Mouse (Mus musculus) heart, postnatal 0 days (tissue): ENCODE data around the gene Plcg2. TPM values are rescaled to one million over a fixed set of nuclear protein-coding genes. Genes with fewer than 3 reads are reported as not detected.

Experiments used
- ATAC-seq: fragments of 200-750 bp; cut with Nextera tagmentation; 2 replicates; pipeline ENCODE4 v1.8.0; 2017; ENCODE audit warnings: low read depth, moderate number of reproducible peaks, moderate library complexity; ENCODE audit not compliant: insufficient read depth
- DNase-seq: peaks from one replicate; pipeline ENCODE4 v3.0.0-alpha.2; 2016; ENCODE audit warnings: low spot score
- H3K27ac ChIP-seq: fragments of 300-500 bp; sonication (generic); 2 replicates; pipeline ENCODE4 v1.5.1; 2014; ENCODE audit warnings: low read depth, mild to moderate bottlenecking
- H3K27me3 ChIP-seq: fragments of 300-500 bp; sonication (generic); 2 replicates; pipeline ENCODE4 v1.6.1; 2014; ENCODE audit warnings: low read length, mixed read lengths; ENCODE audit not compliant: control insufficient read depth, insufficient read depth
- H3K36me3 ChIP-seq: fragments of 300-500 bp; sonication (generic); replicated peaks from 2 replicates; pipeline ENCODE4 v1.6.1; 2014; ENCODE audit warnings: low read length, mixed read lengths; ENCODE audit not compliant: control insufficient read depth, insufficient read depth
- H3K4me1 ChIP-seq: fragments of 300-500 bp; sonication (generic); 2 replicates; pipeline ENCODE4 v1.6.1; 2014; ENCODE audit warnings: antibody characterized with exemption; ENCODE audit not compliant: control insufficient read depth, insufficient read depth
- H3K4me2 ChIP-seq: fragments of 300-500 bp; sonication (generic); 2 replicates; pipeline ENCODE4 v1.6.1; 2014; ENCODE audit warnings: low read depth, mild to moderate bottlenecking, low read length, moderate library complexity
- H3K4me3 ChIP-seq: fragments of 300-500 bp; sonication (generic); 2 replicates; pipeline ENCODE4 v1.5.1; 2014; ENCODE audit warnings: low read depth, low read length
- H3K9ac ChIP-seq: fragments of 300-500 bp; sonication (generic); replicated peaks from 2 replicates; pipeline ENCODE4 v1.6.1; 2014; ENCODE audit warnings: low read depth, low read length, mixed read lengths
- H3K9me3 ChIP-seq: fragments of 300-500 bp; sonication (generic); replicated peaks from 2 replicates; pipeline ENCODE4 v1.6.1; 2016; ENCODE audit warnings: low read length; ENCODE audit not compliant: control insufficient read depth
- CTCF ChIP-seq: IDR thresholded peaks from 2 replicates; pipeline ENCODE4 v1.5.1; 2016; ENCODE audit warnings: antibody characterized with exemption, control low read depth, low read depth
- EP300 ChIP-seq: IDR thresholded peaks from 2 replicates; pipeline ENCODE4 v1.6.1; 2016; ENCODE audit warnings: antibody characterized with exemption, low read depth
- WGBS: fragments of 180-500 bp; shearing (Covaris S2); extraction: QIAGEN DNeasy Blood & Tissue Kit; methylation state at CpG from one replicate; pipeline ENCODE4 v1.1.7; 2014; 5-methylcytosine and 5-hydroxymethylcytosine counted together
- polyA plus RNA-seq: library from polyadenylated mRNA; unstranded; fragments of >200 nt; fragmentation: Nextera tagmentation; extraction: Ambion mirVana; gene quantifications from 2 replicates; pipeline ENCODE4 v1.2.1, GENCODE M21; 2015
- total RNA-seq: library from RNA; depleted of rRNA; stranded (reverse); fragments of >200 nt; gene quantifications from 2 replicates; pipeline ENCODE4 v1.2.3, GENCODE M21; 2014; ENCODE audit warnings: low replicate concordance

Plcg2 gene
- total and polyA plus RNA-seq, 2 experiments from 2014 or later = 5.0 to 8.8 TPM

- Histone ChIP-seq H3K36me3 (no peaks in the 10 kb centered on the region), H3K27me3 (no peaks in the 10 kb centered on the region), H3K9me3 (no peaks in the 10 kb centered on the region), H3K27ac (no peak overlapping the region), H3K4me3 (no peak overlapping the region), H3K4me2 (peak overlapping the region; percentile 14), H3K9ac (no peak overlapping the region), H3K4me1 (no peaks in the 10 kb centered on the region)
- ATAC-seq (no peak), DNase-seq (no peak)
- TF ChIP-seq EP300 (no peak), CTCF (no peak)
- WGBS = 43% methylated on average over 16 of the region's 16 CpGs
Observed at GRCm38 (mm10) chr8:117469431-117470341, 28.4 kb upstream of the Plcg2 start.

DNA sequence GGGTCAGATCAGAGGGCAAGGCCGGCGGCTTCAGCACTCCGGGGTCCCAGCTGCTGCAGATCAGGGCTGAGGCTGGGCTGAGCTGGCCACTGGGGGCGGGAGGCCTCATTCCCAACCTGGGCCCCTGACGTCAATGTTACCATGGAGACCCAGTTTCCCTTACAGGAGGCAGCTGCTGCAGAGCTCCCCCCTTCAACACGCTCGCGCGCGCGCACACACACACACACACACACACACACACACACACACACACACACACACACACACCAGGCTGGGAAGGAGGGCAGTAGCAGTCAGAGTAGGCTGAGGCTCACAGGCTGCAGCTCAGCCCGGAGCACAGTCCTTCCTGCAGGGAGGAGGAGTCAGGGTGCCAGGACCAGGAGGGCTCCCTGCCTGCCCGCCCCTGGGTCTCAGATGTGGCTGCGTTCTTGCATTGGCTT, 27.7 kb upstream of the Plcg2 start:
- peak; percentile 75 for ATAC-seq
- Histone ChIP-seq H3K36me3 (no peaks in the 10 kb centered on the region), H3K4me2 (peak overlapping the region; percentile 14), H3K9ac (no peak overlapping the region), H3K4me3 (no peak overlapping the region), H3K27ac (no peak overlapping the region), H3K27me3 (no peaks in the 10 kb centered on the region), H3K9me3 (no peaks in the 10 kb centered on the region), H3K4me1 (no peaks in the 10 kb centered on the region)
- TF ChIP-seq EP300 = no peak
- TF ChIP-seq CTCF = peak; percentile 18; the same call in 1 of the 2 replicates
- under 1% methylated on average over 8 of the region's 14 CpGs for WGBS
- peak; percentile 74 for DNase-seq

DNA sequence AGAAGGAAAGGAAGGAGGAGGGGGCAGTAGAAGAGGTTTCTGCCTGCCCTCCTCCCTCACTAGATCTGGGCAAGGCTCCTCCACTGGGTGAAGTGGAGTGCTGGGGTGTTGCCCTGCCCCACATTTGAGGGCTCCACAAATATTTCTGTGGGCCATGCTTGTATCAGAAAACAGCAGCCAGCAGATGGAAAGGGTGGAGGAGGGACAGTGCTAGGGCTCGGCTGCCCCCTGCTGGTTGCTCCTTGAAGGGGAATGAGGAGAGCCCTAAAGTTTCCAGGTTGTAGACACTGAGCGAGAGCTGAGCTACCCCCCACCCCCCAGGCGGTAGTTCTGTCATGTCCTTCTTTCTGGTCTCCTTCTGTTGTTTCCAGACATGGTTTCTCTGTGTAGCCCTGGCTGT, 26.9 kb upstream of the Plcg2 start:
- WGBS = 12% methylated on average over 3 of the region's 3 CpGs
- no peak overlapping the region for H3K9ac ChIP-seq

DNA sequence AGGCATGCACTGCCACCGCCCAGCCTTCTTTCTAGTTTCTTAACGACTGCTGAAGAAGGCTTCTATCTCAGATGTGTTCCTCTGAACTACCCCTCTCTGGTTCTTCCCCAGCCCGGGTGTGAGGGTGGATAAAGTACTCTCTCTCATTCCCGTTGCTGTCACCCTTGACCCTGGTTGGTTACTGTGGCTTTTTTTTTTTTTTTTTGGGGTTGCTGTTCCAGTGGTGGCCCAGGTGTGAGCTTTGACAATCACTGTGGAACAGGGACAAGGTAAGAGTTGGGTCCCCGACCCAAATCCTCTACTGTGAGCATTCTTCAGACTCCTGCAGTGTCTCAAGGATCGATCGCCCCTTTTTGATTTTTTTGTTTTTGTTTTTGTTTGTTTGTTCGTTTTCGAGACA, 26.4 kb upstream of the Plcg2 start:
- DNase-seq (no peak), ATAC-seq (no peak)
- H3K27ac ChIP-seq = no peak overlapping the region
- no peaks in the 10 kb centered on the region for H3K9me3 ChIP-seq
- TF ChIP-seq CTCF = no peak
- TF ChIP-seq EP300 = no peak
- H3K4me2 ChIP-seq = no peak overlapping the region
- no peak overlapping the region for H3K9ac ChIP-seq
- no peaks in the 10 kb centered on the region for H3K27me3 ChIP-seq
- no peaks in the 10 kb centered on the region for H3K4me1 ChIP-seq
- no peak overlapping the region for H3K4me3 ChIP-seq
- no peaks in the 10 kb centered on the region for H3K36me3 ChIP-seq
- 67% methylated on average over 9 of the region's 9 CpGs for WGBS

More for the DNA sequence above, 26.9 kb upstream of the Plcg2 start:
- DNase-seq = peak; percentile 64
- H3K36me3 ChIP-seq = no peaks in the 10 kb centered on the region
- H3K4me2 ChIP-seq = no peak overlapping the region
- ATAC-seq = peak; percentile 22; the same call in 1 of the 2 replicates
- no peak overlapping the region for H3K27ac ChIP-seq
- H3K27me3 ChIP-seq = no peaks in the 10 kb centered on the region
- H3K9me3 ChIP-seq = no peaks in the 10 kb centered on the region
- TF ChIP-seq EP300 (no peak), CTCF (peak; percentile 76)
- no peaks in the 10 kb centered on the region for H3K4me1 ChIP-seq
- no peak overlapping the region for H3K4me3 ChIP-seq

- TF ChIP-seq EP300 (no peak), CTCF (no peak)
- whole genome bisulfite sequencing = 81% methylated on average over 4 of the region's 4 CpGs
- no peaks in the 10 kb centered on the region for H3K36me3 ChIP-seq
- no peak overlapping the region for H3K9ac ChIP-seq
- ATAC-seq = no peak
- H3K9me3 ChIP-seq = no peaks in the 10 kb centered on the region
- H3K27me3 ChIP-seq = no peaks in the 10 kb centered on the region
- no peak overlapping the region for H3K4me3 ChIP-seq
- no peak overlapping the region for H3K27ac ChIP-seq
- H3K4me2 ChIP-seq = no peak overlapping the region
- no peaks in the 10 kb centered on the region for H3K4me1 ChIP-seq
- no peak for DNase-seq
Observed at GRCm38 (mm10) chr8:117472332-117472731, 25.8 kb upstream of the Plcg2 start.
